Mouse (Mus musculus): ENCODE results near the gene Akr1c13.
"Not testable (repeated sequence)": the region's sequence is repeated elsewhere in the genome, so short reads cannot be mapped to it uniquely, and the experiment has no call there.

Akr1c13 gene

DNA sequence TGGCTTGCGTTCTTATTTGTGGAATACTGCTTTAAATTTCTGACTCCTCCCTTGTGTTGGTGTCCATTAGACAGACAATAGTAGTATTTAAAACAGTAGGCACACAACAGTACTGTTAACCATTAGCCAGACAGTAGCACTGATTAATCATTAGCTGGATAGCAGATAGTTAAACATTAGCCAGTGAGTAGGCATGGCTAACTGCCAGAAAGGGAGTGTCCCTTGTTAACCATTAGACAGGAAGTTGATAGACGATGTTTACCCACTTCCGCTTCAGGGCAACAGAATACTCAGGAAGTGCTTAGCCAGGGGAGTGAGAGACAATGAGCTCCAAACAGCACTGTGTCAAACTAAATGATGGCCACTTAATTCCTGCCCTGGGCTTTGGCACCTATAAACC is at the start of gene Akr1c13:
Gene Akr1c13 (plus strand): TSS at position 247 of the 400 bp plus-strand sequence.
- DNase-seq (ENCODE audit: low spot score in 2 of 2): peak; percentile 14 to 20

DNA sequence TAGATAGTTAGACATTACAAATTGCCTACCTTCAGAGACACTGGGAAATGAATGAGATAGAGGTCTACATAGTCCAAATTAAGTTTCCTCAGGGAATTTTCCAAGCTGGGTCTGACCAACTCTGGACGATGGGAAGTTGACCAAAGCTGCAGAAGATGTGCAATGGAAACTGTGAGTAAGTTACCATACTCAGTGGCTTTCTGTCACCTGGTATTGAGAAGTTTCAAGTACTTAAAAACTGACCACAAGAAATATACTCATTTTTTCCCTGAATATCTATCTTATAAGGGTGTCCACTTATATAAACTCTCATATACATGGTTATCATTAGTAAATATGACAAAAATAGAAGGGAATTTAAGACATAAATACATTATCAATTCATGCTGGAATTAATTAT is 46.7 kb upstream of the Akr1c13 start:
- no peak for DNase-seq (ENCODE audit: low spot score in 2 of 2)

DNA sequence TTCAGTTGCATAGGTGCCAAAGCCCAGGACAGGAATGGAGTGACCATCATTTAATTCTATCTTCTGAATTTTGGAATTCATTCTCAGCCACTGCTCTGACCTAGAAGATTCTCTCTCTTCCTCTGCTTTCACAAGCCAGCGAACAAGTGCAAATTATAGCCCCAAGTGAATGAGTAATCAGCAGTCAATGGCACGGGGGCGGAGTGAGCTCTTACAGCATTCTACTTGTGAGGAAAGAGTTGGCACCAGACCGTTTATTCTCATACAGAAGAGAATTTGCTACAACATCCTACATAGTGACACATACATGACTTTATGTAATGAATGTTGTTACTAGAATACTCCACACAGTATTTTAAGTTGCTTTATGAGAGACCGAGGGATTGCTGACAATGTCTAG is 40.4 kb upstream of the Akr1c13 start, which contains the start of gene Akr1c18:
Gene Akr1c18 (minus strand): TSS at position 137 of the 400 bp plus-strand sequence.
- no peak for DNase-seq (ENCODE audit: low spot score in 2 of 2)

DNA sequence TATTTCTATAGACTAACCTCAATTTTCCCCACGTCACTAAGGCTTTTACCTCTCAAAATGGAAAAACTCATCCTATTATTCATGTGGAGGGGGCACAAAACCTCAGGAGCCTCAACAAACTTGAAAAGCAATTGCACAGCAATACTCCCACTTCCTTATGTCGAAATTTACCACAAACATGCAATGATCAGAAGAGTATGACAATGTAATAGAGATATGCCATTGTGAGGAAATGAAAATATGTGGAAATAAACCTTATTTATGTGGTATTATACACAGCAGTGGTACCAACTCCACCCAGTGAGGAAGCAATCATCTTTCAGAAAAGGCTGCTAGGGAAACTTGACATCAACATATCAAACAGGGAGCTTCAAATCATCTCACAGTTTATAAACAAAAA is 38.0 kb upstream of the Akr1c13 start:
- no peak for DNase-seq (ENCODE audit: low spot score in 2 of 2)

DNA sequence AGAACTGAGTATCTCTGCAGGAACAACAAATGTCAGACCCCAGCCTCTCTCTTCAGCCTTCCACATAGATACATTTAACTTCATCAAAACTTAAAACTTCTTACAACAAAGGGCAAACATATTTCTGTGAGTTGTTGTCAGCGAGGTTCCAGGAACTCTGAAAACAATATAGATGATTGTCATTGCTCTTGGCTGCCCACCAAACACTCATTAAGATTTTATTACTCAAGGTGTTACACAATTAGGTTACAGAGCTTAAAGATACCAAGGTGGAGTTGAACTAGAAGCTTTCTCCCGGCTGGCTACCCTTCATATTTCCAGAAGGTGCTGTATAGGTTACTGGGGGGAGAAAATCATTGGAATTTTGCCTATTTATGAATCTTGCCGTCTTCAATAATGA is 37.4 kb upstream of the Akr1c13 start:
- no peak for DNase-seq (ENCODE audit: low spot score in 2 of 2)

DNA sequence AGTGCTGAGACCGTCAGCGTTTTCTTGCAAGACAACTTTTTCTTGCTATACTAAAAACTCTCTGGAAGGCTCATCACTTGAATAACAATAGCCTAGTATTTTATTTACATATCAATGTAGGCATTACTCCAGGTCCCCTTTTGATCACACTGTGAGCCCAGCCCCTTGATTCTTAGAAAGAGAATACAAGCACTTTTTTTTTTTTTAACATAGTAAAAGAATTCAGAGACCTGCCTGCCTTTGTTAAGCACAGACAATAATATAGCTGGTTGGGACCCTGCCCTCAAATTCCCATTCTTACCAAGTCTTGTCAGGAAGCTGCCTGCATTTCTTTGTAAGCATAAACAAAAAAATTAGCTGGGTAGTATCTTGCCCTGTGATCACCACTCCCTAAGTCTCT is 35.7 kb upstream of the Akr1c13 start:
- DNase-seq (ENCODE audit: low spot score in 2 of 2): no peak

DNA sequence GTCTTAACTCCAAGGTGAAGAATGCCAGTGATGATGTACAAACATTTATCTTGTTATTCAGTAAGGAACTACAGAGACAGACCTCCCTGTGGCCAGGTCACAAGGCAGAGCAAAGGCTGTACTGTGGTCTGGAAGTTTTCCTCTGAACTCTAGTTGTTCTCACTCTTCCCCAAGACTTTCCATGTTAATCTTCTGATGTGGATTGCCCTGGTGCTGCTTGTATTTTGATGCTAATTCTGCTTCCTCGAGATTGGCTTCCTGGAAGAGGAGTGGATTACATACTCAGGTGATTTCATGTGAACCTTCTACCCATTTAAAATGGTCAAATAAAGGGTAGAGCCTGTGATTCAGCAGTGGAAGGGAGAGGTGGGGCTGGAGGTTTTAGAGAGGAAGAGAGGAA is 22.9 kb upstream of the Akr1c13 start:
- DNase-seq (ENCODE audit: low spot score in 2 of 2): no peak

DNA sequence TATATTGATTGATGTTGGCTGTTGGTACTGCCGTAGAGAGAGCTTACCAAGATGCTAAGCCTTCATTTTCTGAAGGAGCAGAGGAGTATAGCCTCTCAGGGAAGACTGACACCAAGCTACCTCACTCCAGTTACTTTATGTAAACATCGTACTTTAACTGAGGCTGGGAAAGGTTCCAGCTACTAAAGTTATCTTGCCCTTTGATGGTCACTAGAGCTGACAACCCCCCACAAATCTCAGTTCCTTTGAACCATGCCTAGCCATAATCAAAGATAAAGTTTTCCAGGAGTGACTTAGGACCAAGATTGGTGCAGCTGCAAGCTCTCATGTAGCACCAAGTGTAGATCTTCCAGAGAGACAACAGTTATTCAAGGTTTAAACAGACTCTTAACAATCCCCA is 18.0 kb upstream of the Akr1c13 start:
- no peak for DNase-seq (ENCODE audit: low spot score in 2 of 2)

DNA sequence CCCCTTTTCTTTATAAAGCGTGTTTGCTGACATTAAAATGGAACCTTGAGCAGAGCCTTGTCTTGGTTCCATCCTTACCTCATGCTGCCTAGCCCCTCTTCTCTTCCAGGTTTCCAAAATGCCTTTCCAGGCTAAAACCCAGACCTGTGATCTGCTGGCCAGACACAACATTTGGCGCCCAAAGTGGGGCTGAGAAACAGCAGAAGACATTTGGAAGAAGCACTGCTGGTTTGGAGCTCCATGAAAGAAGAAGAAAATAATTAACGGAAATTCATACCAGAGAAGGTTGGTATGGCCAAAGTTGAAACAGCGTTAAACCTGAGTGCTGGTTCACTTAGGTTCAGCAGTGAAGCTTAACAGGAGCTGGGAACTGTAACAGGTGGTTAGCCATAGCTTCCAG is 9.6 kb upstream of the Akr1c13 start:
- not testable (repeated sequence) for DNase-seq (ENCODE audit: low spot score in 2 of 2)

DNA sequence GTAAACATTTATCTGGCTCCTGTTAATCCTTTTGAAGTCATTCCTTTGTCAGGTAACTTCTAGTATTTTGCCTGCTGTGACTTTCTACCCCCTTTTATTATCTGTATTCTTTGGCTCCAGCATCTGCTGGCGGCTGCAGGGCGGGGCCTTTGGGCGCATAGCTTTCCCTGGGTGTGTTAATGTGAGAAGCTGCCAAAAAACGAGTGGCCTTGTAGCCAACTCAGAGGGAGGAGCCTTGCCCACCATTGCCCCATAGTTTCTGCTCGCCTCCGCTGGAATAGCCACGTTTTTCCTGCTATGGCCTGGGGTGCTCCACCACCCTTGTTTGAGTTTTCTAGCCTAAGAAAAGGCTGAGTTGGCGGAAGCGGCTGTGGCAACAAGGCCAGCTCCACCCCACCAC is 7.8 kb upstream of the Akr1c13 start:
- DNase-seq (ENCODE audit: low spot score in 2 of 2): no peak

DNA sequence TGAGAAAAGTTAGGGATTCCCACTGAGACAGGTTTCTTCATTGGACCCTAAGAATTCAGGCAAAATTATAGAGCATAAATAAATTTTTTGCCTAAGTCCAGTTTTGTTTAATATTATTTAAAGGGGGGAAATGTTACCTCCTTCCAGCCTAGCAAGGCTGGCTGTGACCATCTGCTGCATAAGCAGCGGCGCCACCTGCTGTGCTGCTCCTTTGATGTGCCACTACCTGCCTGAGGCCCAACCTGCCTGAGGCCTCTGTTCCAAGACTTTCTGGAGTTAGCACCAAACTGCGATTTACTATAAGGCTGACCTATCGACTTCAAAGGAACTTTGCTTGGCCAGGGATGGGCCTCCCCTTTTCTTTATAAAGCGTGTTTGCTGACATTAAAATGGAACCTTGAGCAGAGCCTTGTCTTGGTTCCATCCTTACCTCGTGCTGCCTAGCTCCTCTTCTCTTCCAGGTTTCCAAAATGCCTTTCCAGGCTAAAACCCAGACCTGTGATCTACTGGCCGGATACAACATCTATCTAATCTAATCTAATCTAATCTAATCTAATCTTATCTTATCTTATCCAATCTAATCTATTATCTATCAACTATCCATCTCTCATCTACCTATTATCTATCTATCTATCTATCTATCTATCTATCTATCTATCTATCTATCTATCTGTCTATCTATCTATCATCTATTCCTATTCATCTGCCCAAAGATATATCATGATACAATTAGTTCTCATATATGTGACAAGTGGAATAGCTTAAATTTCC is 4.1 kb upstream of the Akr1c13 start:
- DNase-seq (ENCODE audit: low spot score in 2 of 2): not testable (repeated sequence)

DNA sequence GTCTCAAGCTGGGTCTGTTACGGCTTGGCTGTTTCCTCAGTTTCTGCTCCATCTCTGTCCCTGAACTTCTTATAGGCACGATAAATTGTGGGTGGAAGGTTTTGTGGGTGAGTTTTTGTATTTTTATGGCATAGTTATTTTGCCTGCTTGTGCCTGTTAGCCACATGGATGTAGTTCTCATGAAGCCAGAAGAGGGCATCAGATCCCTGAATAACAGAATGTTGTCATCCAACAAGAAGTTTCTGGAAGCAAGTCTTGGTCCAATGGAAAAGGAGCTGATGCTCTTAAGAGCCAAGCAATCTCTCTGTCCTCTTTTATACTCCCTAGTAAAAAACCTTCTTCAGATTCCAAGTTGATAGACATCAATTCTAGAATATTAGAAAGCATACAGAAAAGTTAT is 2.8 kb upstream of the Akr1c13 start:
- no peak for DNase-seq (ENCODE audit: low spot score in 2 of 2)

DNA sequence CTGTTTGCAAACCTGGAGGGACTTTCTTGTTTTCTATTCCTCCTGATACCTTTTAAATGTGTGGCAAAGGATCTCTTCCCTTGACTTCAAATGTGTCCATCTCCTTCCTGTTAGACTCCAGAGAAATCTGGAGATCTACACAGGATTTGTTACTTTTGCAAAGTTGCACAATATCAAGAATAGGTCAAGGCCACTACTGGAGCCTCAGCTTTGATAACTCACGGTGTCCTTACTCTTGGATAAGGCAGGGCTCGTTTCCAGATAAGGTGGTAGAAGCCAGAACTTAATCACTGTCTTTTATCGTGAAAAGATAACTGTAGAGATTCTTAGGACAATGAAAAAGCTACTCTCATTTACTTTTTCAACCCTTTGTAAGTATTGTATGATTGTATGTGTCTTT is 1.6 kb downstream of the Akr1c13 start:
- no peak for DNase-seq (ENCODE audit: low spot score in 2 of 2)

DNA sequence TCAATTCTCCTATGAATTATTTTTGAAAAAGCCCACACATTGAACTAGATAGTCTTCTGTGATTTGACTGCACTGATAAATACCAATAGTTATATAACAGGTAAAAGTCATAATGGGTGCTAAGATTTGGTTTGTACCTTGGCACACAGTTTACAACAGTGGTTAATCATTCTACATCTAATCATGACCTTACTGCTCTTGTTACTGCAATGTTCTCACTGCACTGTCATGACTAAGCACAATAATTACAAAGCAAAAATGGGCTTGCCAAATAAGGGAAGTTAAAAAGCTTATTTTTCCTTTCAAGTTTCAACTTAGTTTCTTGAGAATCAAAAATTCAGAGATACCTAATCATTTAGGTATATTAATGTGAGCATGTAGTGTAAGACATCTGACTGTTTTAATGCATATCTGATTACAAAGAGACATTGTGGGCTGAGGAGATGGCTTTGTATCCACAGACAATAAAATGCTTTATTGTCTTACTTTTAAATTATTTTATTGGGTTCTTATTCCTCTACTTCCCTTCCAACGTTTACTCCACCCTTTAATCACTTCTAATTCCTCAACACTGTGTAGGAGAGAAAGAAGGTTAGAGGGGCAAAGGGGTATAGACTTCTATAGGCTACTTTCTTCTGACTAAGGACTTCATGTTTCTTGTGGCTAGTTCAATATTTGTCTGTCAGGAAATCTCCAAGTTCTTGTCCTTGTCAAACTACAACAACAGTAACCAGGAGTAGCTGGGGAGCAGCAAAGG is 15.4 kb downstream of the Akr1c13 start:
- no peak for DNase-seq (ENCODE audit: low spot score in 2 of 2)

DNA sequence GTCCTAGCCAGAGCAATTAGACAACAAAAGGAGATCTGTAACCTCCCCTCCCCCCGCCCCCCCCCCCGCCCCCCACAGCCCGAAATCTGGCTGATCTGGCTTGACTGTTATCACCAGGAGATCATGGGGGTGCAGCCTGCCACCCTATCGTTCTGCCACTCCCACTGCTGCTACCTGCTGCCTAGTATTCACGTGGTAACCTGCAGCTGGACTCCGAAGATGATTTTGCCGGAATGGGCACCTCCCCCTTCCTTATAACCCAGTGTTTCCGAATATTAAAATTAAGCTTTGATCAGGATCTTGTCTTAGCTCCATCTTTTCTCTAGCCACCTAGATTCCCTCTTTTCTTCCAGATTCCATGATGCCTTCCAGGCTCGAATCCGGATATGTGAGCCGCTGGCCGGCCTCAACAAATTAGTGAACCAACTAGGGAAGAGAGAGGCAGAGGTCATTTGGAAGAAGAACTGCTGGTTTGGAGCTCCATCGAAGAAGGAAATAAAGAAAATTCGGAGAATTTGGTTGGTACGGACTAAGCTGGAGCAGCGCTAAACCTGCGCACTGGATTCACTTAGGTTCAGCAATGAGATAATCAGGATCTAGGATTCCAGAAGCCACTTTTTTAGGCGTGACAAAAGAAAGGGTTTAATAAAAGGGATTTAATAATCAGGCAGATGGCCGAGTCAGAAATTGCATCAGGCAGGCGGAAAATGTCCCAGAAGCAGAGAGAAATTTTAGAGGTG is 20.8 kb downstream of the Akr1c13 start:
- no peak for DNase-seq (ENCODE audit: low spot score in 2 of 2)

DNA sequence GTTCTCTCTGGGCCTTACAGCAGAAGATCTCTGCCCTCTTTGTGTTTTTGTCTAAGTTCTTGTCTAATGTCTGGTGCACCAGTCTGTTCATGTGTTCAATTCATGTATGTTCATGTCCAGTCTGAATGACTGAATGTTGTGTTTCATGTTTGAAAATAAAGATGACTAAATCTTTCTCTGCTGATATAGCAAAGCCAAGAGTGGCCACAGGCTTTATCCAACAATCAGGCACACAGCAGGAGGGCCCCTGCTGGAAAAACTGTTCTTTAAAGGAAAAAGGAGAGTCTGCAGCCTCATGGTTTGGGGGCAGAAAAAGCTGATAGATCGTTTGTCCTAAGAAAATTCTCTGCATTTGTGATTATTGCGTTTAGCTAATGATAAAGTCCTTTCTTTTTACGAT is 21.4 kb downstream of the Akr1c13 start:
- DNase-seq (ENCODE audit: low spot score in 2 of 2): no peak

DNA sequence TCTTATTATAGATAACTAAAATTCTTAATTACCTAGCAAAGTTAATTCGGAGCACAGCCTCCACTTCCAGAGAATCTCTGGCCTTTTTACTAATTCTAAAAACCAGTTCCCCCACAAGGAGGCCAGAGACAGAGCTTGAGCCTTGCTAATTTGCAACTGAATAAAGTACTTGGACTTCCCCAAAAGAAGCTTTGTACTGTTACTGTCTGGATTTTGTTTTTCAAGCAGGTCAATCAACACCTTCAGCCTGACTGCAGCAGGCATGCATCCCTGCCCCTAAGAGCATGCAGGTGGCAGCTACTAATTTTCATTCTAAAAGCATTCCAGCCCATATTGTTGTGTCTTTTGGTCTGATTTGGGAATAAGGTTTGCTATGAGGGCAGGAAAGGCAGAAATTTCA is 24.5 kb downstream of the Akr1c13 start:
- not testable (repeated sequence) for DNase-seq (ENCODE audit: low spot score in 2 of 2)

DNA sequence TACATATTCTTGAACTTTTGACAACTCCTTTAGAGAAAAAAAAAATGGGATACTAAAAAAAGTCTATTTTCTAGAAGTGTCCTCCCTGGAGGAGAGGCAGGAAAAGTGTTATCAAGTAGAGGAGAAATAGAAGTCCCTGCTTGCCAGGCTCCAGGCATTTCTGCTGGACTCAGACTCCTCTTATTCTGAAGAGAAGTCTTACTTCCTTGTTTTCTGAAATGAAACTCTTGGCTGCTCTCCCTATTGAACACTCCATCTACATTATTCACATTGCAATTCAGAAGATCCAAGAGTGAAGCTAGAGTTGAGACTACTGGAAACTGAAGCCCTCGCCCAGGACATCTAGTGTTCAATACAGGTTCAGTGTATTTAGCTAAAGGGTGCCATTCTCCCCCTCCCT is 37.5 kb downstream of the Akr1c13 start, which contains the start of gene Akr1c19:
Gene Akr1c19 (plus strand): TSS at position 260 of the 400 bp plus-strand sequence.
- no peak for DNase-seq (ENCODE audit: low spot score in 2 of 2)

DNA sequence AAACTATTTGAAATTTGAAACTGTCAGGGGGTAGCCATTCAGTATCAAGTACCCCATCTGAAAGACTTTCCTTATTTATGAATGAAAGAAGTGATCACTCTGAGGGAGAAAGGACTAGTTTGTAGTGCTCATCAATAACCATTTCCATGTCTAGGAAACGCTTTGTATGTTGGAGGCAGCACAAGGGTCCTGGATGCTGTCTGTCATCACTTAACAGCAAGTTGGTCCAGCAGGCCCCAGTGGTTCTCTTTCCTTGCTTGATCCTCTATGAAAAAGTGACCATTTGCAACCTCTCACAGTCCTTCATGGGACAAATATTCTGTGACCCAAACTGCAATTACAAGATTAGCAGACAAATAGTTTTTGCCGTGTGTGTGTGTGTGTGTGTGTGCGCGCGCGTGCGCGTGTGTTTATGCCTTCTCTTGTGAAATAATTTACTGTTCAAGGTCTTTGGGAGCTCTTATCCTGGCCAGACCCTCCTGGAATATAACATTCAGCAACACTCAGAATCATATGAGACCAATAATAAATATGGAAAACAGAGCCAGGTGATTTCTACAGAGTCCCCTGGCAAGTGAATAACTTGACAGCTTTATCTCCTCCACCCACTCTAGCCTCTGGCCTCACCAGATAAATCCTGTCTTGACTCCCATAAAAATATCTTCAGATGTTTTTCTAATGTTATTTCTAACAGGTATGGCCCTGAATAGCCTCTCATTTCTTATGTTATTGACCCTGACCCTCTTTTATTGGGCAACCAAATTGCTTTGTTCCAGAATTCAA is 40.1 kb downstream of the Akr1c13 start:
- no peak for DNase-seq (ENCODE audit: low spot score in 2 of 2)

DNA sequence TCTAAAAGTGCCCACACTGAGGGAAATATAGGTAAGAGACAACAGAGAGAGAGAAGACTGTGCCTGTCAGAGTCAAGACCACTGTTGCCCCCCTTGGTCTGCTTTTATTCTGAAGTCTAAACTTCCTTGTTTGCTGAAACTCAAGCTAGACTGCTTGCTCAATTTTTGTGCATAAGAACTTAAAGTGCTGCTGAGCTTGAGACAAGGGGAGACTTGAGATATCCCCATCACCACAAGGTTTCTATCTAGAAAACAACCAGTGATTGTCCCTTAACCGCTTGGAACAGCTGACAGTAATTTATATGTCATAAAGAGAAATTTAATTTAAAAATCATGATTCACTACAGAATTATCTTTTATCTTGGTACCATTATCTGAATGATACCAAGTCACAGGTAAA is 42.2 kb downstream of the Akr1c13 start:
- no peak for DNase-seq (ENCODE audit: low spot score in 2 of 2)

DNA sequence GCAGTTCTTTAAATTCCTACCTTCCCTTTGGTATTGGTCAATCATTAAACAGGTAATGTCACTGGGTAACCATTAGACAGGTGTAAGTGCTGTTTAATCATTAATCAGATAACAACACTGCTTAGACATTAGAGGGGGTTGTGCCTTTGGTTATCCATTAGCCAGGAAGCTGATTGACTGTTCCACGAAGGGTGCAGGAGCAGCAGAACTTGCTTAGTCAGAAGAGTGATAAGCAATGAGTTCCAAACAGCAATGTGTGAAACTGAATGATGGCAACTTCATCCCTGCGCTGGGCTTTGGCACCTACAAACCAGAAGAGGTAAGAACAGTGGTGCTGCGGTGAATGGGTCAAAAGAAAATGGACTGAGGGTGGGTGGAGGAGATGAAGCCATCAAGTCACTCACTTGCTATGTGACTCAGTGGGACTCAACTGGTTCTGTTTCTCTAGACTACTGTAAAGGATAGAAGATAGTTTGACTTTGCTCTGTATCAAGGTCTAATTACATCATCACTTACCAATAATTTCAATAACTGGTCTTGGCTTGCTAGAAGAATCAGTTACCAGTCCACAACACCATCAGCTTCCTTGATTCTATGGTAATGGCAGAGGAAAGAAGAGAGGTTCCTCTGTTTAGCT is 42.7 kb downstream of the Akr1c13 start:
- DNase-seq (ENCODE audit: low spot score in 2 of 2): no peak

All from spleen, postnatal 36 days (tissue).